Mouse (Mus musculus) ovary, postnatal 10 days (tissue): ENCODE measurements around the gene Dsn1.

Experiments
- DNase-seq: peaks from one replicate; pipeline ENCODE4 v3.0.0; 2022; ENCODE audit warnings: low spot score

Dsn1 gene

DNA sequence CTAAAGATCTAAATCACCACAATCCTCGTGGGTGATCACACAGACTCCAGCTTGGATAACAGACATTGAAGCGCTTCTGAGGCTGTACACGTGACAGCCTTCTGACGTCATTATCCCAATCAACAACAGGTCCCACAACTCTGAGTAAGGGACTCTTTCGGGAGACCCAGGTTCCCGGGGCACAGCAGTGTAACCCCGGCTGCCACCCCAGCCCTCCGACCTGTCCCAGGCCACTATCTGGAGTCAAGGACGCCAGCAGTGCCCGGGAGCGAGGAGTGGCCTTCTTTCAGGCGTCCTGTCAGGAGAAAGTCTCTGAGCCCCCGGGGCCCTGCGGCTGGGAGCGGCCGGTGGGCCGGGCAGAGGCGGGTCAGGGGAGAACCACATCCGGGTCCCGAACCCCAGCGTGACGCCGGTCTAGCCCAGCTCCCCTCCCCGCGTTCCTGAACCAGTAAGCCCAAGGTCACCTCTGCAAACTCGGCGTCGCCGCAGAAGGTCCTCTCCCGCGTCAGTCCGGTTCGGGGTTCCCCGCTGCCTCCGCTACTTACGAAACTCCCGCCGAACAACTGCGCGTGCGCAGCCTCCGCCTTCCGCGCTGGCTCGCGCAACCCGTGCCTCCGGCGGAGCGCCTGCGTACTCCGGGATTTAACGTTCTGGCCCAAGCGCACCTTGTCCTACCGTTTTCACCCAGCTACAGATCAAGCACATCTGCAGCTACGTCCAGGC is at the start of gene Dsn1:
Gene Dsn1, minus strand, starts transcription at position 644 of the 723 bp plus-strand sequence.
- DNase-seq, result peak; percentile 90

DNA sequence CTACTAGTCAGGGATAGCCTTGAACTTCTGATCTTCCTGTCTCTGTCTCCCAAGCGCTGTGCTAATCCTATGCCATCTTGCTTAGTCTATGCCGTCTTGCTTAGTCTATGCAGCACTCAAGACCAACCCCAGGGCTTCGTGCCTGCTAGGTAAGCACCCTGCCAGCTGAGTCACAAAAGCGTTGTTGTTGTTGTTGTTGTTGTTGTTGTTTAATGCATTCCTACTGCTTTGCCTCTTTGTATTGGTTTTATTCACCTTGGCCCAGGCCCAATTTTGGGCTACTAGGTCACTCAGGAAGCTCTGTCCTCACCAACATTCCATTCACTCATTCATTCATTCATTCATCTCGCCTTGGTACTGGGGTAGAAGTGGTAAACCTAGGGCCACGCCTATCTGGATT is 48.8 kb upstream of the Dsn1 start:
- no peak for DNase-seq

DNA sequence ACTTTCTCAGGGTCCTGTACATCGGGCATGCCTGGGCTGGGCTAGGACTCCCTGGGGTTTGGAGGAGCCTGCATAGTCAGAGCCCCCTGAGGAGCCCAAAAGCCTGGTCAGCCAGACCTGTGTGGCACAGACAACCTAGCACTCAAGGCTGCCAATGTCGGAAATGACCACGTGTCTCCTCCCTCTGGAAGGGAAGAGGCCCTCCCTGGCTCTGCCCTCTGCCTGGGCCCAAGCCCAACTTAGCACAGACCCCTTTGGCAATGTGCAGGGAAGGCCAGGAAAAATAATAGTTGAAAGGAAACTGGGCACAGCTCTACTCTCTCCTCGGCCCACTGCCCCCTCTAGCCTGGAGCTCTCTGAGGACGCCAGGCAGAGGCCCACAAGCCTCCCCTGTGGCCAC is 47.9 kb upstream of the Dsn1 start:
- DNase-seq, result no peak

DNA sequence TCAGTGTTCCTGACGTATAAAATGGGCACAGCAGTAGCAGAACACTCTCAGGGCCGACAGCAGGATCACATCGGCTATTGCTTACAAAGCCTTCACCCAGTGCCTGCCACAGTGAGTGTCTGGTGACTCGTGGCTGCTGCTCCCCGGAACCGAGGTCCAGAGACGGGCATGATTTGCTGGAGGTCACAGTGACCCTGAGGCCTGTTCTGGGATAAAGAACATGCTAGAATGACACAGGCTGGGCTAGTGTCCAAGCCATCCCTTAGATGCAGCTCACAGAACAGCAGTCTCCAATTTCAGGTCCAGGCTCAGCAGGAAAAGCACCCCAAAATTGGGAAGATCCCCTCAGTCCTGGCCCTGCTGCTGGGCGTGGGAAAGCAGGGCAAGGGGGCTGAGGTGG is 47.3 kb upstream of the Dsn1 start:
- DNase-seq, result no peak

DNA sequence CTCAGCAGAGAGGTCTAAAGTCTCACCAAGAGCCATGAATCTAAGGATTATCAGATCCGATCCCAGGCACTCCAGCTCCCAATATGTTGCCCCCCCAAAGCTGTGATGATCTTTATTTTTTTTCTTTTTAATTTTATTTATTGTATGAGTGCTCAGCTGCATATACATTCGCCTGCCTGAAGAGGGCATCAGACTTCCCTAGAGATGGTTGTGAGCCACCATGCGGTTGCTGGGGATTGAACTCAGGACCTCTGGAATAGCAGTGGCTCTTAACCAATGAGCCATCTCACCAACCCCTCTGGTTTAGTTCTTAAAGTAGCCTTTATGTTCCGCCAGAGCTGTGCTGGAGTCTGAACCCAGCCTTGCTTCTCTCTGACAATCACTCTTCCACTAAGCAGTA is 46.8 kb upstream of the Dsn1 start:
- DNase-seq, result no peak

DNA sequence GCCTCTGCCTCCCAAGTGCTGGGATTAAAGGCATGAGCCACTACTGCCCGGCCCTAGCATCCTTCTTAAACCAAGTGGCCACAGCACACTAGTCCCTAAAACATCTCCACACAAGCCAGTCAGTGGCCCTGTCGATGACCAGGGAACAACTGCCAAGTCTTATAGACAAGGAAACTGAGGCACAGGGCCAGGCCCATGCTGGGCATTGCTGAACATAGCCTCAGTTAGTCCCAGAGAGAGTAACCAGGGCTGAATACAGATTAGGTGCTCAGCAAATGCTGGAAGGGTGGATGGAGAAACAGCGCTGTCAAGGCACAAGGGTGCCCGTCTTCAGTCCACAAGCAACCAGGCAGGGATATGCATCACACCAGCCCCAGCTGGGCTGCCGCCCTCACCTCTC is 46.2 kb upstream of the Dsn1 start:
- DNase-seq, result no peak

DNA sequence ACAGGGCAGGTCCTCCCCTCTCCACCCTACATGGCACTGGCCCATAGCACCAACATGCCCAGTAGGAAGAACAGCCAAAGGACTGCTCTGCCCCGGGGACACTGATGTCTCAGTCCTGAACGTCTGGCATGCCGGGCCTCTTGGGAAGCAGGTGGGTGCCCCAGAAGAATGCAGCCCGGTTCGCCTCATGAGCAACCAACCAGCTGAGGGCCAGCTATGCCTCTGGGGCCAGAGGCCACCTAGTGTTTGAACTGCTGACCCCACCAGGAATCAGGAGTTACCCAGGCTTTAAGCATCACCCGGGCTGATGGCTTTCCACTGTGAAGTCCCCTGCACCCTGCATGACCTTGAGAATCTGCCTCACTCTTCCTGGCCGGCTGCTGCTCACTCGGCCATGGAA is 45.5 kb upstream of the Dsn1 start:
- no peak for DNase-seq

DNA sequence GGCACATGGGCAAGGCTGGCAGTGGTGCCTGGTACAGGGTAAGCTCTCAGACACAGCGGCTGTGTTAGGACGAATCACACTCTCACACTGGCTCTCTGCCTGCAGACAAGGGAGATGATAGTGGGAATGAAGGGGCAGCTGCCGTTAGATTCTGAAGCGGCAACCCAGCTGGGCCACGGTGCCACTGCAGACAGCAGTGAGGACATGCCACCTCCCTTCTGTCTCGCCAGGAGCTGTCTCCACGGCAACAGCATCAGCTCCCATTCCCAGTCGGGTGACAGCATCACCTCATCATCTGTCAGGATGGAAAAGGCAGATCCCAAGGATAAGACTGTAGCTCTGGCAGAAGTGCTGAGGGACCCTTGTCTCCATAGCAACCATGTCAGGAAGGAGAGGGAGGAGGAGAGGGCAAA is 42.9 kb upstream of the Dsn1 start:
- DNase-seq, result no peak

DNA sequence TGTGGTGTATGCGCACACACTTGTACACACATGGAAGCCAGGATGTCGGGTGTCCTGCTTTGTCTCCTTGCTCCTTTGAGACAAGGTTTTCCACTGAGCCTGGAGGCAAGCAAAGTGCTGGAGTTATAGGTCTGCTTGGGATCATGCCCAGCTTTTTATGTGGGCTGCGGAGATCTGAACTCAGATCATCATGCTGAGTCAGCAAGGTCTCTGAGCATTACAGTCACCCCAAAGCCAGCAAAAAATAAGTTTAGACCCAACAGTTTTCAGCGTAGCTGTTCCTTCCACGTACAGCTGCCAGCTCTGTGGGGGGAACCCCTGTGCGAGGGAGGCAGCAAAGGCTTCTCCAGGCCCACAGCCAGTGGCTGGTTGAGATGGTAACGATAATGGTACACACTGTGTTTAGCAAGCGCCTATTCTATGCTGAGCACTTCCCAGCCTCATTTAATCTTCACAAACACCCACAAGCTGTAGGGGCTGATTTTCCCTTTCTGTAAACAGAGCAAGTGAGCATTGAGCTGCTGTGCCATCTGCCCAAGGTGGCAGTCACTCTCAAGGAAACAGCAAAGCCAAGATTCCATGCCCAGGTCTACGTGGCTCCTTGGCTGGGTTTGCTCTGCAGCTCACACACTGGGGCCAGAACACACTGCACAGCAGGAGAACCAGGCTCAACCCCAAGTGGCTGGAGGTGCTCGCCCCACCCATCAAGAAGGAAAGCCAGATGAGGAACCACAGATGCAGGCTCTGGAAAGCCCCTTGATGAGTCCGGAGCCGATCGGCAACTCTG is 41.6 kb upstream of the Dsn1 start:
- no peak for DNase-seq

DNA sequence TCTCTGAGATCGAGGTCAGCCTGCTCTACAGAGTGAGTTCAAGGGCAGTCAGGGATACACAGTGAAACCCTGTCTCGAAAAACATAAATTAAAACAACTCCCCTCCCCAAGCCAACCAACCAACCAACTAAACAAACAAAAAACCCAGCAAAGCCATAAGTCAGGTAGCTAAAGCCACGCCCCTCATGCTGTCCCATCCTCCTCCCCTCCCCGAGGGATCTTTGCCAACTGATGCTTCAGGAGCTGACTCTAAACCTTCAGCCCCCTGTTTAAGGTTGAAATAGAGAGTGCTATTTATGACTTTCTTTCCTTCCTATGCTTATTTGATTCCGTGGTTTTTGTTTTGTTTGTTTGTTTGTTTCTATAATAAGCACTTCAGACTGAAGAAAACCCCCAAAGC is 40.0 kb upstream of the Dsn1 start:
- DNase-seq, result no peak

DNA sequence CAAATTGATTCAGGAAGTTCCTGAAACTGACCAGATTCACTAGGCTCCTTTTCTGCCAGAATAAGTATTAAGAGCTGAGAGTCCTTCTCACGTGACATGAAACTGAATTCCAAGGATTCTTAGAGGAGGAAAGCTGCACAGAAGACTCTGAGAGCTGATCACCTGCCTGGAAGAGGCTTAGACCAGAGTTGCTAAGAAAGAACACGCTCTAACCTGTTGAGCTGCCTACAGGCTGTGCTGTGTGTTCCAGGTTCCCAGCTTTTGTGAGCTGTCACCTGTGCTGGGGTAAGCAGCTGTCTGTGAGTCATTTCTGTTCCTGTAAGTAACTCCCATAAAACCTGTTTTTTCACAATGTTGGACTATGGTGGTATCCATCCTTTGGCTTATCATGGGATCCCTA is 39.0 kb upstream of the Dsn1 start:
- DNase-seq, result no peak

DNA sequence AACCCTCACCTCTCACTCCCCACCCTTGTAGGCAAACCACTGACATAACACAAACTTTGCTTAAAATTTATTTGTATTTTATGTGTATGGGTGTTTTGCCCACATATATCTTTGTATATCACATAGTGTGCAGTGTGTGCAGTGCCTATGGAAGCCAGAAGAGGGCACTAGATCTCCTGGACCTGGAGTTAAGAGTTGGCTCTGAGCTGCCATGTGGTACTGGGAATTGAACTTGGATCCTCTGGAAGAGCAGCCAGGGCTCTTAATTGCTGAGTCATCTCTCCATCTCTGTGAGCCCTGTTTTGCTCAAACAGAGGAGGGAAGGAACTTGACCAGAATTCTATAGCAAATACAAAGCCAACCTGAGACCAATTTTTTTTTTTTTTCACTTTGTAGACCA is 37.0 kb upstream of the Dsn1 start:
- DNase-seq, result no peak

DNA sequence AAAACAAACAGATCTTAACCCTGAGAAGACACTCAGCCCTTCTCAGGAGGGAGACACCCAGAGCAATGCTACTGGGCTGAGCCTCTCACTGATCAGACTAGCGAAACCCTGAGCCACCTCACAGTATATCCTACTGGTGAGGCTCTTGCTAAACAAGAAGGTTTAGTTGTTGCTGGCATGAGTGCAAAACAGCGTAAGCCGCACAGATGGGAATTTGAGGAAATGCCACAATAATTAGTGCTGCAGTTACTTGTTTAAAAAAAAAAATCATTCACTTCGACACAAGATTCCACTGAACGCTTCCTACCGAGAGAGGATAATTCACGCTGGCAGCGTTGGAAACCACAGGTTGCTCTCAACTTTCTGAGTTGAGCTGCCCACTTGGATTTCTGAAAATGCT is 36.6 kb upstream of the Dsn1 start:
- no peak for DNase-seq

DNA sequence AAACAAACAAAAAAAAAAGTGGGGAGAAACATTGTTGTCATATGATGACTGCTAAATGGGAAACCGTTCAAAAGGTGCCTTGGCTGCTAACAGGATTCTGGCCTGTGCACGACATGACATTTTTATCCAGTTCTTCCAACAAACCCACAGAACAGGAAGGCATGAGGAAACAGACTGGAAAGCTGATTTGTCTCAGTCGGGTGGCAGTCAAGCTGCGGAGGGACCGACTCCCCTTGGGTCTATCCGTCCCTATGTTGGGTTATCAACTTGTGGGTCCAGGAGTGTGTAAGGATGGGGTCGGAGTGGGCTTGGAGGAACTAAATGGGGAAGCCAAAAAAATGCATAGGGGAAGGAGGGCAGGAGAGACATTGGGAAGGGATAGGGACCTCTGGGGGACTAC is 34.5 kb upstream of the Dsn1 start:
- DNase-seq, result no peak

DNA sequence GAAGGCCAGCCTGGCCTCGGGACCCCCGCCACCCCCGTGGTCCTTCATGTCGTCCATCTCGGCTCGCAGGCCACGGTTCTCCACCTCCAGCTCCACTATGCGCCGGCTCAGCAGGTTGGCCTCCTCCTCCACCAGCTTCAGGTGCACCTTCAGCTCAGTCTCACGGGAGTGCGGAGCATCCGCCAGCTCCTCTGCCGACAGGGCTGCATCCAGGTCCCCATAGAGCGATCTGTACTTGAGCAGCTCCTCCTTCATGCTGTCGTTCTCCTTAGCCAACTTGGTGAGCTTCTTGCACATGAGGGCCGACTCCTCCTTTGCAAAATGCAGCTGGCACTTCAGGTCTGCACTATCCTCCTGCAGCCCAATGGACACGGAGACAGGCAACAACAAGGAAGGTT is 33.7 kb upstream of the Dsn1 start:
- no peak for DNase-seq

DNA sequence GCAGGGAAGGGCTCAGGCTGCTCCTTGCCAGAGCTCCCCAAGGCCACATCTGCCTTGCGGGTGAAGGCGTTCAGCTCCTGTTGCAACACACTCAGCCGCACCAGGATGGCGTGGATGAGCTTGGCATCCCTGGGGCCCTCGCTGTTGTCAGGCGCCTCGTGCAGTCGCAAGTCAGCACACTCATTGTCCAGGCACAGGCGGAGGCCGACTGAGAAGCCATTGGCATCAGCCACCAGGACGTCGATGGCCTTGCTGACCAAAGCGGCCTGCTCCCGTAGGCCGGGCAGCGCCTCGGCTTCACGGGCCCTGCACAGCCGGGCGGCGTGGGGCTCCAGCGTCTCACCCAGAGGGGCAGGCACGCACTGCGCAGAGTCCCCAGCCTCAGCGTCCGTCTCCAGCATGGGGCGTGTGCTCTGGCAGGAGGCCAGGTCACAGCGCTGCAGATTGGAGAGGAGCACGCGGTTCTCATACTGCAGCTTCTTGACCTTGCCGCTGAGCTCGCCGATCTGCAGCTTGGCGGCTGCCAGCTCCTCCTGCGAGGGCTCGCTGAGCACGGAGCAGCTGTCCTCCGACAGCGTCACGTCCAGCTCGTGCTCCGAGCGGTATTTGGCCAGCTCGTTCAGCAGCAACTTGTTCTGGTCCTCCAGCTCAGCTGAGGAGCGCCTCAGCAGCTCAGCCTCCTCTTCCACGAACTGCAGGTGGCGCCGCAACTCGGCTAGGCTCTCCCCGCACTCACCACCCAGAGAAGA is 33.1 kb upstream of the Dsn1 start:
- no peak for DNase-seq

DNA sequence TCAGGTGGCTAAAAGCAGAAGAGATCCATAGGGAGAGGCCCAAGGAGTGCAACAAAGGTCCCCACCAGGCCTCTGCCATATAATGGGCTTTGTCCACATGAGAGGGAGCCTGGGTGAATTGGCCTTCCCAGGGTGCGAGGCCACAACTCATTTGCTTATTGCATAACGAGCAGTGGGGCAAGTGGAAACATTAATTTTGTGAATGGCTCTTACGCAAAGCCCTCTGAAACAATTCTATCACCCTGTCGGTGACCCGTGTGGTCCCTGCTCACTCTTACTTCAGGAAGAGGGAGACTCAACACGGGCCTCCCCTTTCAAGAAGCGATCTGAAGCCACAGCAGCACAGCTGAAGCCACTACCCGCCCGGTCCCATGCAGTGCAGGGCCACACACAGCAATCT is 30.3 kb upstream of the Dsn1 start:
- DNase-seq, result no peak

DNA sequence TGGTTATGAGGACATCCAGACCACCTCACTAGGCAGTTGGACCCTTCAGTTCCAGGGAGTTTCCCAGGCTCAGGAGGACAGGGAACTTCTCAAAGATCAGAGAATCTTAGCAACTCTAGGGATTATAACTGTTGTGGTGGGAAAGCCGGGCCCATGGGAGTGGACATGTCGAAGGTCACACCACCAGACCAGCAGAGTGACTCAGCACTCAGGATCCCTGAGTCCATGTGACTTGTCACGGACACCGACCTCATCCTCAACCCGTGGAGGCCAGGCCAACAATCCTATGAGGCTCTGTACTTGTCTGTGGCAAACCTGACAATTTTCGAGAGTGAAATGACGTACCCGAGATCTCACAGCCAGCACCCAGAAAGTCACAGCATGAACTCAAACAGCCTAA is 29.4 kb upstream of the Dsn1 start:
- DNase-seq, result no peak

DNA sequence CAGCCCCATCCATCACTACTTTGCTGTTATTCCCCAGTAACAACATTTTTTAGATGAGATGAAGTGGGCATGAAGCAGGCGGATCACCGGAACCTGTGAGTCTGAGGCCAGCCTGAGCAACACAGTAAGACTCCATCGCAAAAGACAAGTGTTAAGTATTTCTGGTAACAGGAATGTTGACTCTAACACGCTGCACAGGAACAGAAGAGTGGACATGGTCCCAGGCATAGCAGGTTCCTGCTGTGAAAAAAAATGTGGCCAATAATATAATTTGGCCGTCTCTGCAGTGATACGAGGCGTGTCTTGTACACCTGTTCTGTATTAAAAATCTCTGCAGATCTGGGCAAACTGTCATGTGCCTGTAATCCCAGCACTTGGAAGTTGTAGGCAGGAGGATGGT is 28.4 kb upstream of the Dsn1 start:
- DNase-seq, result no peak

DNA sequence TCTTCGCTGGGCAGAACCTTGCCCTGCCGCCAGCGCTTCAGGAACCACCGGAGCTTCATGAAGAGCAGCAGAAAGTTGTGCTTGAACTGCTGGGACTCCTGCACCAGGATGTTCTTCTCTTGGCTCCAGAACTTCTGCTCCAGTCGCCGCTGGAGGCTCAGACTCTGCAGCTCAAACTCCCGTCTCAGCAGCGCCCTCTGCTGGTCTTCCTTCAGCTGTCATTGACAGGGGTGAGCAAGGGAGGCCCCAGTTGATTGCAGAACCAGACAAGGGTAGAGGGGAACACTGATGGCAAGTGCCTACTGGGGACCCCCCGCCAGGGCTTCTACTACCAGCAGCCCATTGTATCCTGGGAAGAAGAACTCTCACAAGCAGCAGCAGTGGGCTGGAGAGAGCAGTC is 23.9 kb upstream of the Dsn1 start:
- DNase-seq, result peak; percentile 63

DNA sequence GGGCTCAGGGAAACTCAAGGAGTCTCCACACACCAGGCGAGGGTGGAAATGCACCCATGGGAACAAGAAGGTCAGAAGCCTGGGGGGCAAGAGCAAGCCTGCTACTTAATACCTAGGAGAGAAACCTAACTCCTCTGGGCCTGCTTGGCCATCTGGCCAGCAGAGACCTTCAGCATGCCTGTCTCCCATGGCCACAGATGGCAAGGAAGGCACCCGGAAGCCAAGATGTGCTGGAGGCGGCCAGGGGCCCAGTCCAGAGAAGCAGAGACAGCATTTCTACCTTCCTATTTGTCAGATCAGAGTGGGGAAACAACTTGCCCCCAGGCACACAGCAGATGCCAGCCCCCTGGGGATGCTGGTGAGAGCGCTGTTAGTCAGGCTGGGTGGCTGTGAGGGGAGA is 21.3 kb upstream of the Dsn1 start:
- DNase-seq, result no peak

DNA sequence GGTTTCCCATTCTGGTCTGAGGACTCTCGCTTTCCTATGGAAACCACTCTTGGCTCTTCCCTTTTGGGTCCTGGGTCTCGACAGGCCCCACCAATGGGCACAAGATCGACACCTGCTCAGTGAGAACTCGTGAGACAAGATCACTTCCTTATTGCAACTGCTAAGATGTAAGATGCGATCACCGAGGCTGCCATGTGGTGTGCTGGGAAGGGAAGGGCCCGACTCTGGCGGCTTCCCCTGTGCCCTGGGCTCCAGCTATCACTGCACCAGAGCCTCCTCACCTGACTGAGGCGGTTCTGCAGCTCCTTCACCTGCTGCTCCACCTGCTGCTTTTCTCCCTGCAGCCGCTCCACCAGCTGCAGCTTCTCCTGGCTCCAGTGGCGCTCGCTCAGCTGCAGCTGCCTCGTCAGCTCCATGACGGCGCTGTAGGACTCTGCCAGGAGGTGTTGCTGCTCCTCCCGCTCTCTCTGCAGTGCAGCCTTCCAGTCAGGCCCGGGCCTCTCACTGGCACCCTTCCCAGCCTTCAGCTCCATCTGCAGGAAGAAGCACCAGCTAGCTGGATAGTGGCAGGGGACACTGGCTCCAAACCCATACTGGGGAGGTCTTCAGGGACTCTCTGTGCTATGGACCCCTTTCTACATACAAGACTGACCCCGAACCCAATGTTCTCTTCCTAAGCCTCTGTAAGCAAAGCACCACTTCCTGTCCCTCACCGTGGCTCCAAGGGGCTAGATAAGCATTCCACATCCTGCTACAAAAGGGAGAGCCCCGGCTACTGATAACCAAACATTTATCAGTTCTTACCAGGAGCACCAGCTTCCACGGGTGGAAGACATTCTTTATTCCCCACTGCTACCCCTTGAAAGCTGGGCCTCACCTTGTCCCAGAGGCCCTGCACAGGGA is 20.4 kb upstream of the Dsn1 start:
- DNase-seq, result no peak
